Mouse (Mus musculus): Measurements from ENCODE around the gene Frs2.

DNA sequence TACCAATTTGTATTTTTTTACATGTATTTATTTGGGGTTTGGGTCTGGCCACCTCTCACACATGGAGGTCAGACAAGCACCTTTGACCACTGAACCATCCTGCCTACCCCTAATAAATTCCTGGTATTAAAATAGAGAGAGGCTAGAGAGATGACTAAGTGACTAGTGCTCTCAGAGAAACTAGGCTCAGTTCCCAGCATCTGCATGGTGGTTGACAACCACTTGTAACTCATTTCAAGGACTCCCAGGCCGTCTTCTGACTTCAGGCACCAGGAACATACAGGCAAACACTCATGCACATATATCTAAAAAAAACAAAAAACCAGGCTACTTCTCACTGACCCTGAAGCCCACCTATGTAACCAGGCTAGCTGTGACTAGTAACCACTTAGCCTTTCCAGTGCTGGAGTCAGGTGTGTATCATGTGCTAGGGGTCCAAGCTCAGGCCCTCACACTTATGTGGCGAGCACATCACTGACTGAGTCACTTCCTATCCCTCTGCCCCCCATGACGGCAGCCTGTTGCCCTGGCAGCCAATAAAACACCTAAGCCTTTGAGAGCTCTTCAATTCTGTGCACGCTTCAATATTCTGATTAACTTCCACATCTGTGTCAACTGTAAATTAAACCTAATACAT is 98.3 kb downstream of the Frs2 start:
- no peak for TF ChIP-seq POLR2A (IDR thresholded peaks at IDR 0.05; ENCODE audit: borderline replicate concordance, insufficient read depth, low read length)
- no peak for TF ChIP-seq CTCF (IDR thresholded peaks at IDR 0.05; ENCODE audit: borderline replicate concordance, insufficient read depth, low read depth, low read length)

All from cerebellum, adult 2 months (tissue).